Mouse (Mus musculus): ENCODE measurements at regions not wholly inside any gene's neighbourhood (a gene's known extent, or its start where the extent isn't known, plus 50 kb on each side); places are given as distances from the start of the nearest gene placed in this dataset.

- no peaks in the 10 kb centered on the region for H3K36me3 ChIP-seq (ENCODE audit: control insufficient read depth, insufficient read depth)
- H3K4me3 ChIP-seq, result no peak overlapping the region
- H3K4me2 ChIP-seq (ENCODE audit: low read depth), result no peak overlapping the region
- no peak for TF ChIP-seq MYOD1 (IDR thresholded peaks at IDR 0.05; ENCODE audit: control insufficient read depth in 1 of 3, insufficient read length in 2 of 3, low read depth in 2 of 3)
- TF ChIP-seq E2F4 (IDR thresholded peaks at IDR 0.05; ENCODE audit: insufficient read depth), result no peak
- TF ChIP-seq TCF3 (IDR thresholded peaks at IDR 0.05; ENCODE audit: insufficient read length, low read depth), result no peak
- TF ChIP-seq POLR2AphosphoS2 (IDR thresholded peaks at IDR 0.05; ENCODE audit: insufficient read length, low read depth), result no peak
- no peak for TF ChIP-seq SRF (IDR thresholded peaks at IDR 0.05; ENCODE audit: control insufficient read depth, insufficient read length, low read depth)
- TF ChIP-seq USF1 (IDR thresholded peaks at IDR 0.05; ENCODE audit: low read depth), result no peak
- TF ChIP-seq POLR2A (IDR thresholded peaks at IDR 0.05; ENCODE audit: insufficient read length, low read depth), result no peak
- no peak for TF ChIP-seq MAX (IDR thresholded peaks at IDR 0.05; ENCODE audit: low read depth)
- no peak for TF ChIP-seq CEBPB (IDR thresholded peaks at IDR 0.05; ENCODE audit: insufficient read depth, poor library complexity, severe bottlenecking)
- TF ChIP-seq TCF12 (IDR thresholded peaks at IDR 0.05; ENCODE audit: insufficient read depth, poor library complexity, severe bottlenecking), result no peak
- no peak for TF ChIP-seq MYOG (IDR thresholded peaks at IDR 0.05; ENCODE audit: control insufficient read depth in 1 of 3, insufficient read depth in 1 of 3, insufficient read length in 2 of 3, low read depth in 2 of 3)
- no peak for TF ChIP-seq REST (IDR thresholded peaks at IDR 0.05; ENCODE audit: insufficient read depth, insufficient read length)
- H3ac ChIP-seq (ENCODE audit: control insufficient read depth, insufficient read length), result no peak overlapping the region
- H3K27me3 ChIP-seq (ENCODE audit: control insufficient read depth, insufficient read depth, insufficient read length), result no peaks in the 10 kb centered on the region
- no peaks in the 10 kb centered on the region for H3K79me2 ChIP-seq (ENCODE audit: control insufficient read depth, insufficient read depth)
Measured at GRCm38 (mm10) chr17:91385949-91386348, 293.1 kb upstream of the Nrxn1 start.

- Histone ChIP-seq H3K36me3 (ENCODE audit: control insufficient read depth, insufficient read depth) (no peaks in the 10 kb centered on the region), H3K27me3 (ENCODE audit: control insufficient read depth, insufficient read depth, insufficient read length) (no peaks in the 10 kb centered on the region), H3K79me2 (ENCODE audit: control insufficient read depth, insufficient read depth) (no peaks in the 10 kb centered on the region), H3ac (ENCODE audit: control insufficient read depth, insufficient read length) (no peak overlapping the region), H3K4me2 (ENCODE audit: low read depth) (no peak overlapping the region), H3K4me3 (no peak overlapping the region)
- TF ChIP-seq MYOG (IDR thresholded peaks at IDR 0.05; ENCODE audit: control insufficient read depth in 1 of 3, insufficient read depth in 1 of 3, insufficient read length in 2 of 3, low read depth in 2 of 3) (no peak), CEBPB (IDR thresholded peaks at IDR 0.05; ENCODE audit: insufficient read depth, poor library complexity, severe bottlenecking) (peak; percentile 93)
Measured at GRCm38 (mm10) chr17:91368156-91368555, 275.3 kb upstream of the Nrxn1 start.

DNA sequence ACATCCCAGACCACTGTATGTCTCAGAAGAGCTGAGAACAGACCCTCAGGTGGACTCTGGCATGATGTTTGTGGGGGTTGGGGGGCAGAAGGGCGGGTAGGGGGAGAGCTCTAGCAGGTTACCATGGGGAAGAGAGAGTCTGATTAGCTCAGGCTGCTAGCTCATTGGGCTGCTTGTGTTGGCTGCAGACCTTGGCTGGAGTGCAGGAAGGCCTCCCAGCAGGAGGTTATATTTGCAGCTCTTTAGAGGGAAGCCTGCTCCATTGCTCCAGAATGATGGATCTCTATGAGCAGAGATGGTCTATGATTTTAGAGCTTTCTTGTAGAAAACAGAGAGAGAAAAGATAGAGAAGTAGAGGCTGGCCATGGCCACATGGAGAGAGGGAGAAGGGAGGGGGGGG is 268.4 kb upstream of the Nrxn1 start:
- Histone ChIP-seq H3K36me3 (ENCODE audit: control insufficient read depth, insufficient read depth) (no peaks in the 10 kb centered on the region), H3ac (ENCODE audit: control insufficient read depth, insufficient read length) (no peak overlapping the region), H3K27me3 (ENCODE audit: control insufficient read depth, insufficient read depth, insufficient read length) (no peaks in the 10 kb centered on the region), H3K4me2 (ENCODE audit: low read depth) (no peak overlapping the region), H3K79me2 (ENCODE audit: control insufficient read depth, insufficient read depth) (no peaks in the 10 kb centered on the region), H3K4me3 (no peak overlapping the region)
- no peak for TF ChIP-seq REST (IDR thresholded peaks at IDR 0.05; ENCODE audit: insufficient read depth, insufficient read length)
- TF ChIP-seq CEBPB (IDR thresholded peaks at IDR 0.05; ENCODE audit: insufficient read depth, poor library complexity, severe bottlenecking), result no peak
- no peak for TF ChIP-seq MAX (IDR thresholded peaks at IDR 0.05; ENCODE audit: low read depth)
- TF ChIP-seq MYOD1 (IDR thresholded peaks at IDR 0.05; ENCODE audit: control insufficient read depth in 1 of 3, insufficient read length in 2 of 3, low read depth in 2 of 3), result no peak
- TF ChIP-seq SRF (IDR thresholded peaks at IDR 0.05; ENCODE audit: control insufficient read depth, insufficient read length, low read depth), result no peak
- TF ChIP-seq TCF3 (IDR thresholded peaks at IDR 0.05; ENCODE audit: insufficient read length, low read depth), result no peak
- TF ChIP-seq POLR2A (IDR thresholded peaks at IDR 0.05; ENCODE audit: insufficient read length, low read depth), result no peak
- TF ChIP-seq USF1 (IDR thresholded peaks at IDR 0.05; ENCODE audit: low read depth), result no peak
- TF ChIP-seq E2F4 (IDR thresholded peaks at IDR 0.05; ENCODE audit: insufficient read depth), result no peak
- TF ChIP-seq TCF12 (IDR thresholded peaks at IDR 0.05; ENCODE audit: insufficient read depth, poor library complexity, severe bottlenecking), result no peak
- no peak for TF ChIP-seq POLR2AphosphoS2 (IDR thresholded peaks at IDR 0.05; ENCODE audit: insufficient read length, low read depth)
- no peak for TF ChIP-seq MYOG (IDR thresholded peaks at IDR 0.05; ENCODE audit: control insufficient read depth in 1 of 3, insufficient read depth in 1 of 3, insufficient read length in 2 of 3, low read depth in 2 of 3)

DNA sequence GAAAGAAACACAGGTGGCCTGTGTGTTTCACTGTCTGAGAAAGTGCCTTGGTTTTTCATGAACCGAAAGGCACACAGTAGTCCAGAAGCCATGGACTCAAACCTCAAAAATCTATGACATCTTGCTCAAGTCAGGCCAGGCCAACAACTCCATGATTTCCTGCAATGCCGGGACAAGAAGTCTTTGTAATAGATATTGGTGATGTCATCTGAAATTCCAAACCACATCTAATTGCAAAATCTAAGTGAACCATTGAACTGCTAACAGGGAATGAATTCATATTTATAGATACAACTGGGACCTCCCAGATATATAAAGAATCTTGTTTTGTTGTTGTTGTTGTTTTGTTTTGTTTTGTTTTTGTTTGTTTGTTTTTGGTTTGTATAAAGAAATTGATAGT is 259.2 kb upstream of the Nrxn1 start:
- Histone ChIP-seq H3K4me2 (ENCODE audit: low read depth) (no peak overlapping the region), H3K36me3 (ENCODE audit: control insufficient read depth, insufficient read depth) (no peaks in the 10 kb centered on the region), H3K27me3 (ENCODE audit: control insufficient read depth, insufficient read depth, insufficient read length) (no peaks in the 10 kb centered on the region), H3K79me2 (ENCODE audit: control insufficient read depth, insufficient read depth) (no peaks in the 10 kb centered on the region), H3K4me3 (no peak overlapping the region), H3ac (ENCODE audit: control insufficient read depth, insufficient read length) (no peak overlapping the region)
- TF ChIP-seq CEBPB (IDR thresholded peaks at IDR 0.05; ENCODE audit: insufficient read depth, poor library complexity, severe bottlenecking) (peak; percentile 77), TCF12 (IDR thresholded peaks at IDR 0.05; ENCODE audit: insufficient read depth, poor library complexity, severe bottlenecking) (no peak)

- Histone ChIP-seq H3ac (ENCODE audit: control insufficient read depth, insufficient read length) (no peak overlapping the region), H3K4me2 (ENCODE audit: low read depth) (no peak overlapping the region), H3K36me3 (ENCODE audit: control insufficient read depth, insufficient read depth) (no peaks in the 10 kb centered on the region), H3K79me2 (ENCODE audit: control insufficient read depth, insufficient read depth) (no peaks in the 10 kb centered on the region), H3K27me3 (ENCODE audit: control insufficient read depth, insufficient read depth, insufficient read length) (no peaks in the 10 kb centered on the region), H3K4me3 (no peak overlapping the region)
- TF ChIP-seq E2F4 (IDR thresholded peaks at IDR 0.05; ENCODE audit: insufficient read depth), result no peak
- no peak for TF ChIP-seq REST (IDR thresholded peaks at IDR 0.05; ENCODE audit: insufficient read depth, insufficient read length)
- TF ChIP-seq MYOG (IDR thresholded peaks at IDR 0.05; ENCODE audit: control insufficient read depth in 1 of 3, insufficient read depth in 1 of 3, insufficient read length in 2 of 3, low read depth in 2 of 3), result no peak
- no peak for TF ChIP-seq USF1 (IDR thresholded peaks at IDR 0.05; ENCODE audit: low read depth)
- no peak for TF ChIP-seq POLR2AphosphoS2 (IDR thresholded peaks at IDR 0.05; ENCODE audit: insufficient read length, low read depth)
- no peak for TF ChIP-seq MAX (IDR thresholded peaks at IDR 0.05; ENCODE audit: low read depth)
- no peak for TF ChIP-seq CEBPB (IDR thresholded peaks at IDR 0.05; ENCODE audit: insufficient read depth, poor library complexity, severe bottlenecking)
- TF ChIP-seq MYOD1 (IDR thresholded peaks at IDR 0.05; ENCODE audit: control insufficient read depth in 1 of 3, insufficient read length in 2 of 3, low read depth in 2 of 3), result no peak
- TF ChIP-seq POLR2A (IDR thresholded peaks at IDR 0.05; ENCODE audit: insufficient read length, low read depth), result no peak
- TF ChIP-seq SRF (IDR thresholded peaks at IDR 0.05; ENCODE audit: control insufficient read depth, insufficient read length, low read depth), result no peak
- TF ChIP-seq TCF3 (IDR thresholded peaks at IDR 0.05; ENCODE audit: insufficient read length, low read depth), result no peak
- no peak for TF ChIP-seq TCF12 (IDR thresholded peaks at IDR 0.05; ENCODE audit: insufficient read depth, poor library complexity, severe bottlenecking)
Measured at GRCm38 (mm10) chr17:91336882-91337281, 244.0 kb upstream of the Nrxn1 start.

Measured in myocyte (in vitro differentiated cells).